Mouse (Mus musculus) ES-E14 (cell line): ENCODE data around the gene Thrb. TPM values are rescaled to one million over a fixed set of nuclear protein-coding genes. Genes with fewer than 3 reads are reported as not detected.

ENCODE experiments used
- DNase-seq: peaks from one replicate; pipeline ENCODE4 v3.0.0-alpha.2; 2013; ENCODE audit warnings: low read depth, low spot score
- H3K27ac ChIP-seq: 2 replicates; pipeline ENCODE4 v1.5.1; 2012; ENCODE audit warnings: low read depth, mild to moderate bottlenecking, low read length, moderate library complexity, mixed read lengths; ENCODE audit not compliant: poor library complexity, insufficient read depth, severe bottlenecking
- H3K36me3 ChIP-seq: 2 replicates; pipeline ENCODE4 v1.6.1; 2012; ENCODE audit warnings: mild to moderate bottlenecking, low read length, moderate library complexity, mixed read lengths; ENCODE audit not compliant: control insufficient read depth, poor library complexity, insufficient read depth, severe bottlenecking
- H3K4me1 ChIP-seq, 2 experiments: fragments of 150-350 bp in 1 of 2; sonication (generic) in 1 of 2; 2 replicates each; pipeline ENCODE4 v1.6.1; 2012; ENCODE audit warnings: low read length in 2 of 2, mild to moderate bottlenecking in 1 of 2, mixed read lengths in 1 of 2; ENCODE audit not compliant: control insufficient read depth in 2 of 2, insufficient read depth in 2 of 2, poor library complexity in 1 of 2
- H3K4me3 ChIP-seq, 2 experiments: fragments of 150-350 bp in 1 of 2; sonication (generic) in 1 of 2; 2 replicates each; pipeline ENCODE4 v1.5.1; 2012; ENCODE audit warnings: low read length in 2 of 2, low read depth in 1 of 2, mild to moderate bottlenecking in 1 of 2, mixed read lengths in 1 of 2; ENCODE audit not compliant: insufficient read depth in 1 of 2, poor library complexity in 1 of 2, severe bottlenecking in 1 of 2
- H3K9ac ChIP-seq: 2 replicates; pipeline ENCODE4 v1.6.1; 2012; ENCODE audit warnings: low read depth, mild to moderate bottlenecking, low read length, mixed read lengths; ENCODE audit not compliant: poor library complexity, insufficient read depth, severe bottlenecking
- H3K9me3 ChIP-seq: fragments of 150-350 bp; sonication (generic); 2 replicates; pipeline ENCODE4 v1.6.1; 2012; ENCODE audit warnings: low read depth, mild to moderate bottlenecking, low read length; ENCODE audit not compliant: control insufficient read depth, insufficient read depth
- CHD2 ChIP-seq: IDR thresholded peaks from 2 replicates; pipeline ENCODE4 v1.6.1; 2014; ENCODE audit warnings: mild to moderate bottlenecking, low read depth, low read length, inconsistent platforms
- HCFC1 ChIP-seq: IDR thresholded peaks from 2 replicates; pipeline ENCODE4 v1.6.1; 2012; ENCODE audit warnings: low read length, inconsistent platforms, borderline replicate concordance; ENCODE audit not compliant: insufficient read depth
- MAFK ChIP-seq: IDR thresholded peaks from 2 replicates; pipeline ENCODE4 v1.6.1; 2014; ENCODE audit warnings: mild to moderate bottlenecking, low read depth, low read length, inconsistent platforms; ENCODE audit not compliant: insufficient read depth
- ZC3H11A ChIP-seq: IDR thresholded peaks from 2 replicates; pipeline ENCODE4 v1.6.1; 2012; ENCODE audit warnings: low read depth, mild to moderate bottlenecking, inconsistent platforms, low read length, borderline replicate concordance
- ZNF384 ChIP-seq: IDR thresholded peaks from 2 replicates; pipeline ENCODE4 v1.6.1; 2012; ENCODE audit warnings: low read depth, low read length, inconsistent platforms
- in situ Hi-C, 2 experiments: fragments of 600-800 bp; cut with MboI; formaldehyde crosslinking; loops; one replicate each; pipeline ENCODE4 v1.15.1; 2025; ENCODE audit warnings: low sequenced_read_pairs in 2 of 2, inconsistent platforms in 1 of 2; ENCODE audit not compliant: unreplicated experiment in 2 of 2
- total RNA-seq: library from RNA; depleted of rRNA; stranded (reverse); fragments of 300-350 nt; gene quantifications from 2 replicates; pipeline ENCODE4 v1.2.3, GENCODE M21; 2012

Thrb gene
- total RNA-seq, 1 experiment = 0.76 TPM

- no peak for DNase-seq
- H3K4me1 ChIP-seq = peaks cover 0 to 4% of the 10 kb centered on the region in 2 experiments; a peak in 2 of 4 replicates
- H3K9ac ChIP-seq = no peak overlapping the region
- no peaks in the 10 kb centered on the region for H3K36me3 ChIP-seq
- H3K4me3 ChIP-seq = no peak overlapping the region
- TF ChIP-seq MAFK = no peak
- no peak for TF ChIP-seq CHD2
- TF ChIP-seq ZC3H11A = no peak
- no peak for TF ChIP-seq ZNF384
- TF ChIP-seq HCFC1 = no peak
- in situ Hi-C loops = no loop called here
- no peak overlapping the region for H3K27ac ChIP-seq
- no peaks in the 10 kb centered on the region for H3K9me3 ChIP-seq
Observed at GRCm38 (mm10) chr14:17785370-17785769, 125.3 kb downstream of the Thrb start.

DNA sequence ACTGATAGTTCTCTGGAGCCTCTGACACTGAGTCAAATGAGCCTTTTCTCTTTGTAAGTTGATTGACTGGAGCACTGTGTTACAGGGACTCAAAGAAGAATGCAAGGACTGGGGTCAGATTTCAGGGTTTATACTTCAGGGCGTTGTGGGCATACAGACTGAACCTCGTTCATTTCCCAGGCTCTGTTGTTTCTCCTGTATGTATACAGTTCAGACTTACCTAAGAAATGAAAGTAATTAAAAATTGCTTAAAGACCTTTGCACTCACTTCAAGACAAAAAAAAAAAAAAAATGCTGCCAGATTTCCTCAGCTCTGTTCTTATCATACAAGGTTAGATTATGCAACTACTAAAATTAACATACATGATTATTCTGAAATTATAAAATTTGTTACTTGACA, 126.2 kb downstream of the Thrb start:
- Histone ChIP-seq H3K4me1 (peaks cover 0 to 4% of the 10 kb centered on the region in 2 experiments; a peak in 2 of 4 replicates), H3K4me3 (no peak overlapping the region), H3K9me3 (no peaks in the 10 kb centered on the region), H3K9ac (no peak overlapping the region), H3K36me3 (no peaks in the 10 kb centered on the region), H3K27ac (no peak overlapping the region)
- in situ Hi-C loops = no loop called here
- no peak for TF ChIP-seq MAFK
- no peak for TF ChIP-seq HCFC1
- no peak for TF ChIP-seq CHD2
- TF ChIP-seq ZC3H11A = no peak
- no peak for TF ChIP-seq ZNF384
- DNase-seq = no peak

GRCm38 (mm10) chr14:17803934-17804602, 144.0 kb downstream of the Thrb start:
- Histone ChIP-seq H3K36me3 (no peaks in the 10 kb centered on the region), H3K4me3 (no peak overlapping the region), H3K9me3 (no peaks in the 10 kb centered on the region), H3K9ac (no peak overlapping the region), H3K27ac (no peak overlapping the region), H3K4me1 (no peaks in the 10 kb centered on the region)
- in situ Hi-C loops = no loop called here
- TF ChIP-seq ZC3H11A = no peak
- no peak for TF ChIP-seq MAFK
- no peak for TF ChIP-seq ZNF384
- TF ChIP-seq HCFC1 = no peak
- TF ChIP-seq CHD2 = no peak
- no peak for DNase-seq

DNA sequence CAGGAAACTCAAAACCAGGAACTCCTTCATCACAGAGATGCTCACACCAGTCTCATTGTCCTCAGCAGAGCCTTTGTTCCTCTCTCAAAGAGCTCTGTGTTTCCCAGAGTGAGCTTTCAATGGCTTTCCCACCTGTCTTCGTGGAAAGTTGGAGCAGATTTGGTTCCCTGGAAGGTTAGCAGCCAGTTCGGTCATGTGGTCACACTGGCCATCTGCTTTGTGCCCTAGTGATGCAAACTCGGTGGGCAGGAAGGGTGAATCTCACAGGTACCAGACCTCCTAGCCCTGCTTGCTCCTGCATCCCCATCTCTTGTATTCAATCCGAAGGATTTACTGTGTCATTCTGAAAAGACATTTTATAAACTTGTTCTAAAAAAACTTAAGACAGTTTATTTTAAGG, 151.0 kb downstream of the Thrb start:
- no peak overlapping the region for H3K27ac ChIP-seq
- H3K9ac ChIP-seq = no peak overlapping the region
- TF ChIP-seq HCFC1 (no peak), ZNF384 (no peak), CHD2 (no peak), ZC3H11A (no peak), MAFK (no peak)
- no peaks in the 10 kb centered on the region for H3K4me1 ChIP-seq
- H3K9me3 ChIP-seq = no peaks in the 10 kb centered on the region
- in situ Hi-C loops = no loop called here
- H3K36me3 ChIP-seq = no peaks in the 10 kb centered on the region
- no peak overlapping the region for H3K4me3 ChIP-seq
- no peak for DNase-seq
